Mouse (Mus musculus): Measurements from ENCODE around the gene Esrra.
"Not testable (repeated sequence)": the region's sequence is repeated elsewhere in the genome, so short reads cannot be mapped to it uniquely, and the experiment has no call there.

Esrra gene

GRCm38 (mm10) chr19:6912205-6912970 lies 9.2 kb downstream of the Esrra start:
- no peaks in the 10 kb centered on the region for H3K9me3 ChIP-seq (ENCODE audit: low read length)
- peaks cover 48% of the 10 kb centered on the region for H3K36me3 ChIP-seq (ENCODE audit: insufficient read depth, low read length)
- H3K27me3 ChIP-seq (ENCODE audit: insufficient read depth, low read length) = no peaks in the 10 kb centered on the region
- H3K4me3 ChIP-seq (replicated peaks; ENCODE audit: low read length) = no peak overlapping the region
- peaks cover 68% of the 10 kb centered on the region for H3K4me1 ChIP-seq (replicated peaks; ENCODE audit: low read depth, low read length)
- TF ChIP-seq CTCF (conservative IDR thresholded peaks at IDR 0.05; ENCODE audit: low read length) (no peak), POU5F1 (IDR thresholded peaks at IDR 0.05; ENCODE audit: borderline replicate concordance, low read length) (no peak), NANOG (IDR thresholded peaks at IDR 0.05; ENCODE audit: borderline replicate concordance, low read length) (no peak)

- H3K4me3 ChIP-seq (replicated peaks; ENCODE audit: low read length) = peak overlapping the region; percentile 86
- H3K36me3 ChIP-seq (ENCODE audit: insufficient read depth, low read length) = peaks cover 53% of the 10 kb centered on the region
- peaks cover 68% of the 10 kb centered on the region for H3K4me1 ChIP-seq (replicated peaks; ENCODE audit: low read depth, low read length)
- TF ChIP-seq POU5F1 (IDR thresholded peaks at IDR 0.05; ENCODE audit: borderline replicate concordance, low read length) (no peak), CTCF (conservative IDR thresholded peaks at IDR 0.05; ENCODE audit: low read length) (no peak), NANOG (IDR thresholded peaks at IDR 0.05; ENCODE audit: borderline replicate concordance, low read length) (no peak)
- no peaks in the 10 kb centered on the region for H3K9me3 ChIP-seq (ENCODE audit: low read length)
- H3K27me3 ChIP-seq (ENCODE audit: insufficient read depth, low read length) = no peaks in the 10 kb centered on the region
Measured at GRCm38 (mm10) chr19:6911101-6912074, 10.2 kb downstream of the Esrra start.

DNA sequence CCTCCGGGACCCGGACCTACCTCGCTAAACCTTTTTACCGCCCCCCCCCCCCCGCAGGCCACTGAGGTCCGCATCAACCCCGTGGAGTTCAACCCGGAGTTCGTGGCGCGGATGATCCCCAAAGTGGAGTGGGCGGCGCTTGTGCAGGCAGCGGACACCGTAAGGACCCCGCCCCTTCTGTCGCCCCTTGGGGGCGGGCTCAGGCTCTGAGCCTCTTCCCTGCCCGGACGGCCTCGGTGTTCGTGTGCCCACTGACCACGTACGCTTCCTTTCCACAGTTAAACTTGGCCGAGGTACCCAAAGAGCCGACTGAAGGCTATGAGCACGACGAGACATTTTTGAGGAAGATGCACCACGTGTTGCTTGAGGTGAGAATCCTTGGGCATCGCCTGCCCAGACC lies 11.3 kb downstream of the Esrra start:
- H3K4me1 ChIP-seq (replicated peaks; ENCODE audit: low read depth, low read length) = peaks cover 66% of the 10 kb centered on the region
- peaks cover 58% of the 10 kb centered on the region for H3K36me3 ChIP-seq (ENCODE audit: insufficient read depth, low read length)
- H3K4me3 ChIP-seq (replicated peaks; ENCODE audit: low read length) = peak overlapping the region; percentile 86

DNA sequence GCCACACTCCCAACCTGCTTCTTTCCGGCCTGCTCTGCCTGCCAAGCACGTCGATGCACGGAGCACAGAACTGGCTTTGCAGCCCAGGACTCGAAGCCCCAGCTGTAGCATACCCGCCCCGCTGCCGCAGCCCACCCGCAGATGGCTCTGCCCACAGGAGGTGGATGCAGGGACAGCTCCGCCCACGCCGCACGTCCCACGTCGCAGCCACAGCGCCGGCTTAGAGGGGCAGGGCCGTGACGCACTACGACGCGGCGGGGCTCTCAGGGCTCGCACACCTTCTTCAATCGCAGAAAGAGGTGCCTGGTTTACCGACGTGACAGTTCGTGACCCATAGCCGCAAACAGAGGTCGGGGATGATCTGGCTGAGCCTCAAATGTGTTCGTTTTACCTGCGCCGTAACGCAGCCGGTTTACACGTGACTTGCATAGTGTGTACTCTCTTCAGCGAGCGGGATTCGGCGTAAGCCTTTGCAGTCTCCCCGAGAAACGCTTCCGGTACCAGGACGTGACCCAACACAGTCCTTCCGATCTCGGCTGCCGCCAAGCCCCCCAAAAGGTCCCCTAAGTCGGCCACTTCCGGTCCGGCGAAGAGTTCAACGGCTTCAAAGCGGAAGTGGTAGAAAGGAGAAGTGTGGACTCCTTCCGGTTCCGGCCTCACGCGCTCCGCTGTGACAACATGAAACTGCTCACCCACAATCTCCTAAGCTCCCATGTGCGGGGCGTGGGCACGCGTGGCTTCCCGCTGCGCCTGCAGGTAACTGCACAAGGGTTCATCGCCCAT lies 11.9 kb downstream of the Esrra start, which contains the start of the genes Trmt112 and Prdx5:
Gene Trmt112, plus strand, starts transcription at position 192 of the 783 bp plus-strand sequence.
Gene Prdx5, minus strand, starts transcription at position 600 of the 783 bp plus-strand sequence.
- H3K4me3 ChIP-seq (replicated peaks; ENCODE audit: low read length) = peak within 1 kb of the TSS; percentile 86
- no peaks in the 10 kb centered on the region for H3K27me3 ChIP-seq (ENCODE audit: insufficient read depth, low read length)
- TF ChIP-seq POU5F1 (IDR thresholded peaks at IDR 0.05; ENCODE audit: borderline replicate concordance, low read length) = no peak
- TF ChIP-seq CTCF (conservative IDR thresholded peaks at IDR 0.05; ENCODE audit: low read length) = no peak
- H3K4me1 ChIP-seq (replicated peaks; ENCODE audit: low read depth, low read length) = peaks cover 63% of the 10 kb centered on the region
- H3K36me3 ChIP-seq (ENCODE audit: insufficient read depth, low read length) = peaks cover 63% of the 10 kb centered on the region
- H3K9me3 ChIP-seq (ENCODE audit: low read length) = no peaks in the 10 kb centered on the region

More for the DNA sequence above, 11.3 kb downstream of the Esrra start:
- H3K9me3 ChIP-seq (ENCODE audit: low read length); H3K27me3 ChIP-seq (ENCODE audit: insufficient read depth, low read length): not testable (repeated sequence)

- Histone ChIP-seq H3K4me3 (replicated peaks; ENCODE audit: low read length) (peak overlapping the region; percentile 86), H3K4me1 (replicated peaks; ENCODE audit: low read depth, low read length) (peaks cover 57% of the 10 kb centered on the region), H3K27me3 (ENCODE audit: insufficient read depth, low read length) (no peaks in the 10 kb centered on the region), H3K36me3 (ENCODE audit: insufficient read depth, low read length) (peaks cover 65% of the 10 kb centered on the region), H3K9me3 (ENCODE audit: low read length) (no peaks in the 10 kb centered on the region)
- TF ChIP-seq CTCF (conservative IDR thresholded peaks at IDR 0.05; ENCODE audit: low read length) = no peak
- TF ChIP-seq NANOG (IDR thresholded peaks at IDR 0.05; ENCODE audit: borderline replicate concordance, low read length) = no peak
- TF ChIP-seq POU5F1 (IDR thresholded peaks at IDR 0.05; ENCODE audit: borderline replicate concordance, low read length) = no peak
Measured at GRCm38 (mm10) chr19:6909021-6909420, 12.6 kb downstream of the Esrra start.

GRCm38 (mm10) chr19:6907811-6908540 lies 13.6 kb downstream of the Esrra start:
- 0 out of 2 replicates have a peak overlapping the region, but pooled peaks have one; percentile 86 for H3K4me3 ChIP-seq (replicated peaks; ENCODE audit: low read length)
- H3K4me1 ChIP-seq (replicated peaks; ENCODE audit: low read depth, low read length) = peaks cover 46% of the 10 kb centered on the region
- H3K27me3 ChIP-seq (ENCODE audit: insufficient read depth, low read length) = no peaks in the 10 kb centered on the region
- TF ChIP-seq CTCF (conservative IDR thresholded peaks at IDR 0.05; ENCODE audit: low read length) (no peak), NANOG (IDR thresholded peaks at IDR 0.05; ENCODE audit: borderline replicate concordance, low read length) (no peak), POU5F1 (IDR thresholded peaks at IDR 0.05; ENCODE audit: borderline replicate concordance, low read length) (no peak)
- H3K36me3 ChIP-seq (ENCODE audit: insufficient read depth, low read length) = peaks cover 59% of the 10 kb centered on the region
- no peaks in the 10 kb centered on the region for H3K9me3 ChIP-seq (ENCODE audit: low read length)

DNA sequence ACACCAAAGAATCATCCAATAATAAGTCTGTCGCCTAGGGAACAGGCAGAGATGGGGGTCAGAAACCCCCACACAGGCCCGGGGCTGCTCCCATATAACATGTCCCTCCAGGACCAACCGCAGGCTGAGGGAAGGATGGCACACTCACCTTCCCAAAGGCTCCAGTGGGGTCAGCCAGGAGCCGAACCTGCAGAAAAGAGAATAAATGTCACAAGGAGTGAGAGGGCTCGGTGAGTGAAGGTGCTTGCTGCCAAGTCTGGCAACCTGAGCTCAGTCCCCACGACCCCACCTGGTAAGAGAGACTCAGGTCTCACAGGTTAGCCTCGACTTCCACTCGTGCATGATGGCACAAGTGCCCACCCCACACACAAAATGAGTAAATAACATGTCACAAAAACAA lies 14.5 kb downstream of the Esrra start:
- Histone ChIP-seq H3K36me3 (ENCODE audit: insufficient read depth, low read length) (peaks cover 50% of the 10 kb centered on the region), H3K4me3 (replicated peaks; ENCODE audit: low read length) (no peak overlapping the region), H3K4me1 (replicated peaks; ENCODE audit: low read depth, low read length) (peaks cover 37% of the 10 kb centered on the region), H3K9me3 (ENCODE audit: low read length) (no peaks in the 10 kb centered on the region), H3K27me3 (ENCODE audit: insufficient read depth, low read length) (no peaks in the 10 kb centered on the region)
- TF ChIP-seq POU5F1 (IDR thresholded peaks at IDR 0.05; ENCODE audit: borderline replicate concordance, low read length) = no peak
- TF ChIP-seq NANOG (IDR thresholded peaks at IDR 0.05; ENCODE audit: borderline replicate concordance, low read length) = no peak
- TF ChIP-seq CTCF (conservative IDR thresholded peaks at IDR 0.05; ENCODE audit: low read length) = no peak
